Mouse (Mus musculus) liver, embryonic 14.5 days (tissue): ENCODE results near the gene Pcdh15. TPM values are rescaled to one million over a fixed set of nuclear protein-coding genes. Genes with fewer than 3 reads are reported as not detected.

ENCODE experiments used
- ATAC-seq: fragments of 200-750 bp; cut with Nextera tagmentation; 2 replicates; pipeline ENCODE4 v1.8.0; 2017; ENCODE audit warnings: moderate number of reproducible peaks, mild to moderate bottlenecking, moderate library complexity; ENCODE audit not compliant: insufficient read depth
- DNase-seq, 3 experiments: peaks; one replicate each; pipeline ENCODE4 v3.0.0-alpha.2; 2012 to 2013; ENCODE audit warnings: low read depth in 3 of 3, low spot score in 3 of 3
- H3K27ac ChIP-seq: fragments of 300-500 bp; sonication (generic); 2 replicates; pipeline ENCODE4 v1.5.1; 2014; ENCODE audit warnings: moderate library complexity, mild to moderate bottlenecking, control low read depth, inconsistent platforms
- H3K27me3 ChIP-seq: fragments of 300-500 bp; sonication (generic); 2 replicates; pipeline ENCODE4 v1.6.1; 2014; ENCODE audit warnings: mild to moderate bottlenecking, low read length, moderate library complexity; ENCODE audit not compliant: control insufficient read depth, insufficient read depth
- H3K36me3 ChIP-seq: fragments of 300-500 bp; sonication (generic); replicated peaks from 2 replicates; pipeline ENCODE4 v1.6.1; 2014; ENCODE audit warnings: low read depth; ENCODE audit not compliant: control insufficient read depth, insufficient read depth
- H3K4me1 ChIP-seq, 2 experiments: fragments of 200-500 bp in 1 of 2; fragments of 300-500 bp in 1 of 2; sonication (generic) in 1 of 2; replicated peaks; 2 replicates each; pipeline ENCODE4 v1.6.1; 2012 to 2014; ENCODE audit warnings: antibody characterized with exemption in 1 of 2, inconsistent platforms in 1 of 2, low read length in 1 of 2; ENCODE audit not compliant: control insufficient read depth in 2 of 2, insufficient read depth in 2 of 2
- H3K4me2 ChIP-seq: fragments of 300-500 bp; sonication (generic); 2 replicates; pipeline ENCODE4 v1.6.1; 2014; ENCODE audit warnings: low read depth, mild to moderate bottlenecking, control low read depth, moderate library complexity
- H3K4me3 ChIP-seq, 2 experiments: fragments of 200-500 bp in 1 of 2; fragments of 300-500 bp in 1 of 2; sonication (generic) in 1 of 2; 2 replicates each; pipeline ENCODE4 v1.5.1; 2012 to 2014; ENCODE audit warnings: low read depth in 2 of 2, low read length in 2 of 2, mild to moderate bottlenecking in 2 of 2, control low read depth in 1 of 2, inconsistent platforms in 1 of 2, moderate library complexity in 1 of 2; ENCODE audit not compliant: insufficient read depth in 1 of 2
- H3K9ac ChIP-seq: fragments of 300-500 bp; sonication (generic); replicated peaks from 2 replicates; pipeline ENCODE4 v1.6.1; 2014; ENCODE audit warnings: mild to moderate bottlenecking, control low read depth, moderate library complexity
- H3K9me3 ChIP-seq: fragments of 300-500 bp; sonication (generic); 2 replicates; pipeline ENCODE4 v1.6.1; 2016; ENCODE audit warnings: low read length, mixed read lengths; ENCODE audit not compliant: control insufficient read depth
- CTCF ChIP-seq: IDR thresholded peaks from 2 replicates; pipeline ENCODE4 v1.5.1; 2016; ENCODE audit warnings: antibody characterized with exemption, low read depth, control low read depth
- EP300 ChIP-seq: IDR thresholded peaks from 2 replicates; pipeline ENCODE4 v1.6.1; 2016; ENCODE audit warnings: antibody characterized with exemption, low read depth
- WGBS: fragments of 180-500 bp; shearing (Covaris S2); extraction: QIAGEN DNeasy Blood & Tissue Kit; methylation state at CpG from one replicate; pipeline ENCODE4 v1.1.7; 2014; ENCODE audit not compliant: insufficient replicate concordance; 5-methylcytosine and 5-hydroxymethylcytosine counted together
- polyA plus RNA-seq, 2 experiments: library from polyadenylated mRNA; depleted of rRNA in 1 of 2; stranded (reverse) in 1 of 2; unstranded in 1 of 2; fragments of >200 nt; fragmentation: Nextera tagmentation in 1 of 2; extraction: Ambion mirVana in 1 of 2; gene quantifications; 2 replicates each; pipeline versions ENCODE4 v1.2.1 to v1.2.3; 2012 to 2014

Gene Pcdh15
- polyA plus RNA-seq, 2 experiments: 0.02 TPM; not detected in 1

- no peak for DNase-seq
- Histone ChIP-seq H3K9me3 (no peaks in the 10 kb centered on the region), H3K4me1 (no peaks in the 10 kb centered on the region), H3K36me3 (no peaks in the 10 kb centered on the region), H3K27ac (no peak overlapping the region), H3K9ac (no peak overlapping the region), H3K4me3 (no peak overlapping the region), H3K27me3 (no peaks in the 10 kb centered on the region), H3K4me2 (no peak overlapping the region)
- WGBS: 55% methylated on average over 1 of the region's 1 CpGs
- TF ChIP-seq CTCF (no peak), EP300 (no peak)
- ATAC-seq: no peak
Measured at GRCm38 (mm10) chr10:74023091-74023490, 923.9 kb downstream of the Pcdh15 start.

- H3K4me3 ChIP-seq: no peak overlapping the region
- WGBS: 48% methylated on average over 9 of the region's 9 CpGs
- H3K4me2 ChIP-seq: no peak overlapping the region
- ATAC-seq: no peak
- DNase-seq: no peak
- H3K9me3 ChIP-seq: no peaks in the 10 kb centered on the region
- TF ChIP-seq EP300 (no peak), CTCF (no peak)
- no peaks in the 10 kb centered on the region for H3K4me1 ChIP-seq
- no peak overlapping the region for H3K27ac ChIP-seq
- H3K36me3 ChIP-seq: no peaks in the 10 kb centered on the region
- H3K9ac ChIP-seq: no peak overlapping the region
- H3K27me3 ChIP-seq: no peaks in the 10 kb centered on the region
Measured at GRCm38 (mm10) chr10:74053059-74053458, 953.9 kb downstream of the Pcdh15 start.

GRCm38 (mm10) chr10:74086653-74087052, 987.5 kb downstream of the Pcdh15 start:
- Histone ChIP-seq H3K4me2 (no peak overlapping the region), H3K27me3 (no peaks in the 10 kb centered on the region), H3K36me3 (no peaks in the 10 kb centered on the region), H3K4me3 (no peak overlapping the region), H3K9me3 (no peaks in the 10 kb centered on the region), H3K4me1 (no peaks in the 10 kb centered on the region), H3K9ac (no peak overlapping the region), H3K27ac (no peak overlapping the region)
- WGBS: 62% methylated on average over 4 of the region's 4 CpGs
- DNase-seq: no peak
- TF ChIP-seq CTCF (no peak), EP300 (no peak)
- ATAC-seq: no peak

GRCm38 (mm10) chr10:74098296-74098695, 999.2 kb downstream of the Pcdh15 start:
- Histone ChIP-seq H3K9ac (no peak overlapping the region), H3K27ac (no peak overlapping the region), H3K4me1 (no peaks in the 10 kb centered on the region), H3K9me3 (no peaks in the 10 kb centered on the region), H3K36me3 (no peaks in the 10 kb centered on the region), H3K4me2 (no peak overlapping the region), H3K4me3 (no peak overlapping the region), H3K27me3 (no peaks in the 10 kb centered on the region)
- 65% methylated on average over 1 of the region's 1 CpGs for WGBS
- TF ChIP-seq CTCF (no peak), EP300 (no peak)
- DNase-seq: no peak
- ATAC-seq: no peak

- Histone ChIP-seq H3K9ac (no peak overlapping the region), H3K27me3 (no peaks in the 10 kb centered on the region), H3K27ac (no peak overlapping the region), H3K4me2 (no peak overlapping the region), H3K4me3 (no peak overlapping the region), H3K4me1 (no peaks in the 10 kb centered on the region), H3K9me3 (no peaks in the 10 kb centered on the region), H3K36me3 (no peaks in the 10 kb centered on the region)
- WGBS: 58% methylated on average over 1 of the region's 1 CpGs
- TF ChIP-seq CTCF: no peak
- TF ChIP-seq EP300: no peak
- DNase-seq (no peak), ATAC-seq (no peak)
Measured at GRCm38 (mm10) chr10:74114107-74114506, 1015.0 kb downstream of the Pcdh15 start.
